Mouse (Mus musculus) central nervous system, embryonic 11.5 days (tissue): ENCODE measurements around the gene Klhl28. TPM values are rescaled to one million over a fixed set of nuclear protein-coding genes. Genes with fewer than 3 reads are reported as not detected.

Experiments
- polyA plus RNA-seq: library from polyadenylated mRNA; depleted of rRNA; stranded (reverse); fragments of >200 nt; gene quantifications from 2 replicates; pipeline ENCODE4 v1.2.3, GENCODE M21; 2012; rRNA removed

Gene Klhl28
- 5.3 and 10.3 TPM in 2 replicates for polyA plus RNA-seq

DNA sequence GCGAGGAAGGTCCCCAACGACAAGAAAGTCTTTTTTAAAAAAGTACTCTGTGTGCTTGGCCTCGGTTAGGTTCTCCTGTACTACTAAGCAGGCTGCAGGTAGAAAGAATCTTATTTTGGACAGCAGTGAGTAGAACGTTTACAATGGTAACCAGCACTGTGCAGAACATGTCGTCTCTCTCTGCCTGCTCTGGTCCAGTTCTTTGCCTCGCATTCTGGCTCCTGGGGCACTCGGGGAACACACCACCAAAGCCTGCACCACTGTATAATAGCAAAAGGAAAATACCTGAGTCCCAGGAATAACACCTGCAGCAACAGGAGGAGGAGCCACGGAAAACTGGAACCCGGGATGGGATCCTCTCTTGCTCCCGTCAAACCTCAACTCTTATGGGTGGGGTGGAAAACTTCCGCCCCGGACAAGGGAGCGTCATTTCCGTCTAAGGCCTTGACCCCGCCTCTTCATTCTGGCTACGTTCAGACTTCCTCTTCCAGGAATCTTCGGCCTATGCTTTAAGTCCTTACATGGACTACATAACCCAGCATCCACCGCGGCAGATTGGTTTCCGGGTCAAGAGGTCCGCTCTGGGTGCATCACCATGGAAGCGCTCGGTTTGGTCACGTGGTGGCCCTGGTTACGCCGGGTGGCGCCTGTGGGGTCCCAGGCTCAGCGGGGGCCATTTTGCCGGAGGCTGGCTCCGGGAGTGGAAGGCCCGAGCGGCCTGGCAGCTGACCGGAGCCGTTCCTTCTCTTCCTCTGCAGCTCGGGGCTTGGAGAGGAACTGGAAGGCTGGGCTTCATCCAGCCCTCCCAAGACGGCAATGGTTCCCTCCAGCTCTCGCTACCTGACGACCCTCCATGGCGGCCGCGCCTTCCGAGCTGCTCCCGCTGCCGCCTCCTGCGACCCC, at the start of gene Klhl28, which contains the start of gene Togaram1:
TSS of gene Klhl28 (minus strand) at position 411 of the 903 bp plus-strand sequence.
TSS of gene Togaram1 (plus strand) at position 681 of the 903 bp plus-strand sequence.

DNA sequence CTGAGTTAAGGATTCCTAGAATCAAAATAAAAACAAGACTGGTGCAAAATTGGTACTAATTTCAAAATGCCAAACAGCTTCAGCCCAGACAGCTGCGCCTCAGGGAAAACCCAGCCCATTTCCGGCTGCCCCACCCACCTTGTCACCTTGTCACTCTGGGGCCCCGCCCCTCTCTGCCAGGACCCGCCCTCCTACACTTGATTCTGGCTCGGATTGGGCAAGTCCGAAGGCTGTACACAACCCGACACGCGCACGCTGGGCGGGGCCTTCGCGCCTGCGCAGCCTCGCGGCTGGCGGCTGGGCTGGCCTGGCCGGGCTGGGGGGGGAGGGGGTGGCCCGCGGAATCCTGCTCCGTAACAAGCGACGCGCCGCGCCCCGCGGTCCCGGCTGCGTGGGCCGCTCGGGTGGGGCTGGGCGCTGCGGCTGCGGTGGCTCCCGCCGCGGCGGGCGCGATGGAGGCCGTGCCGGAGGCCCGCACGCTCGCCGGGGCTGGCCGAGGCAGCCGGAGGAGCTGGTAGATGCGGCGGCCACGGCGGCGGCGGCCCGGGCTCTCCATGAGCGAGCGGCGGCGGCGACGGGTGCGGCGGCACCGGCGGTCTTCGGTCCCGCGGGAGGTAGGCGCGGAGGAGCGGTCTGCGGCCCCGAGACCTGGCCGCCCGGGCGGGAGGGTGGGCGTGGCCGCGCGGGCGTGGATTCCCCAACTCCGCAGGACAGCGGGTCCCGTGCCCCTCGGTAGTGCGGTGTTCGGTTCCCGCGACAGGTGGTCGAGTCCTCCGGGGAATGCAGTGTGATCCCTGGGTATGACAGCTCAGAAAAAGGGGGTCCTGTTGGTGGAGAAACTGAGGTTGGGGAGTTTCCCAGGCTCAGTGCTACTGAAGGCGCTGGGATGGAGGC, 47.5 kb downstream of the Klhl28 start, which contains the start of gene Gm527:
TSS of gene Gm527 (plus strand) at position 329 of the 894 bp plus-strand sequence.

Other genes with a start within 250 kb of the Klhl28 start
- gene Gm527, start 47.6 kb downstream of the Klhl28 start, polyA plus RNA-seq = 4.8 and 8.1 TPM in 2 replicates
- gene Togaram1, start 270 bp upstream of the Klhl28 start, polyA plus RNA-seq = 9.5 and 17.4 TPM in 2 replicates
- 34.1 and 56.0 TPM in 2 replicates for gene Prpf39, start 70.8 kb upstream of the Klhl28 start, polyA plus RNA-seq
- gene Fkbp3, start 108.5 kb upstream of the Klhl28 start, polyA plus RNA-seq = 391 and 617 TPM in 2 replicates
- gene Fancm, start 110.1 kb upstream of the Klhl28 start, polyA plus RNA-seq = 14.2 and 14.4 TPM in 2 replicates
- 31.5 and 46.7 TPM in 2 replicates for gene Mis18bp1, start 207.1 kb upstream of the Klhl28 start, polyA plus RNA-seq